Mouse (Mus musculus): Measurements from ENCODE around the gene Nol10.

GRCm38 (mm10) chr12:17473862-17474261, 125.6 kb downstream of the Nol10 start:
- TF ChIP-seq CTCF (IDR thresholded peaks at IDR 0.05; ENCODE audit: low read depth): no peak
- no peak for TF ChIP-seq EP300 (IDR thresholded peaks at IDR 0.05; ENCODE audit: low read depth)
